Mouse (Mus musculus): ENCODE data around the gene Plekha4.

DNA sequence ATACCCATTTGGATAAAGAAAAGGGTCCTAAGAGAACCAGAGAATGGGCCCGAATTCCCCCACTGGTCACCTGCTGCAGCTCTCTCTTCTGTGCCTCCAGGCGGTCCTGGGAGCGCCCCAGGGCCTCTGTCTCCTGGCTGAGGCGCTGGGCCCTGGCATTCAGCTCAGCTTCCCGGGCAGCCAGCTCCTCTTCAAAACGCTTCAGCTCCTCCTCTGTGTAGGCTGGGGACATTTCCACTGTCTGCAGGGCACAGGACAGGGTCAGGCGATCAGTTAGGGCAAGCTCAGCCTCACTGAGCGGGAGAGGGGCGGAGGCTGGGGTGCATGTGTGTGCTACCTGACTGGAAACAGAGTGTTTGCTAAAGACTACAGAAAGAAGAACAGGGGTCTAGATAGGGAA, 31.6 kb upstream of the Plekha4 start:
- TF ChIP-seq CTCF (conservative IDR thresholded peaks at IDR 0.05; ENCODE audit: insufficient read depth, insufficient read length, low read depth, low read length) (no peak), POLR2A (IDR thresholded peaks at IDR 0.05; ENCODE audit: low read depth, low read length) (no peak)

Measured in kidney, adult 2 months (tissue).